Mouse (Mus musculus): ENCODE results near the gene Pgm2. TPM values are rescaled to one million over a fixed set of nuclear protein-coding genes. Genes with fewer than 3 reads are reported as not detected.

The Pgm2 gene
- polyA plus RNA-seq, 1 experiment = 40.9 TPM

- no peak overlapping the region for H3K27ac ChIP-seq (ENCODE audit: insufficient read depth, low read length)
- no peak for TF ChIP-seq EP300 (IDR thresholded peaks at IDR 0.05; ENCODE audit: insufficient read depth, low read depth, low read length)
- TF ChIP-seq POLR2A (IDR thresholded peaks at IDR 0.05; ENCODE audit: insufficient read depth, low read length) = no peak
- TF ChIP-seq CTCF (IDR thresholded peaks at IDR 0.05; ENCODE audit: low read depth, low read length) = no peak
- peak overlapping the region; percentile 9; the same call in 1 of the 2 replicates for H3K4me3 ChIP-seq (ENCODE audit: low read depth, low read length)
- no peaks in the 10 kb centered on the region for H3K4me1 ChIP-seq (ENCODE audit: control insufficient read depth, insufficient read depth, low read length)
- no peaks in the 10 kb centered on the region for H3K27me3 ChIP-seq (ENCODE audit: control insufficient read depth, insufficient read depth, low read length, poor library complexity, severe bottlenecking)
- no peaks in the 10 kb centered on the region for H3K9me3 ChIP-seq (replicated peaks; ENCODE audit: control insufficient read depth, insufficient read depth, low read length, poor library complexity, severe bottlenecking)
- H3K9ac ChIP-seq (ENCODE audit: low read depth, poor library complexity, severe bottlenecking) = no peak overlapping the region
- no peaks in the 10 kb centered on the region for H3K36me3 ChIP-seq (ENCODE audit: control insufficient read depth, insufficient read depth, low read length, poor library complexity, severe bottlenecking)
Measured at GRCm38 (mm10) chr5:64149184-64150127, 56.7 kb downstream of the Pgm2 start.

- H3K4me3 ChIP-seq (ENCODE audit: low read depth, low read length) = no peak overlapping the region
- TF ChIP-seq POLR2A (IDR thresholded peaks at IDR 0.05; ENCODE audit: insufficient read depth, low read length) (no peak), EP300 (IDR thresholded peaks at IDR 0.05; ENCODE audit: insufficient read depth, low read depth, low read length) (no peak), CTCF (IDR thresholded peaks at IDR 0.05; ENCODE audit: low read depth, low read length) (no peak)
- no peak overlapping the region for H3K27ac ChIP-seq (ENCODE audit: insufficient read depth, low read length)
- H3K9ac ChIP-seq (ENCODE audit: low read depth, poor library complexity, severe bottlenecking) = no peak overlapping the region
- no peaks in the 10 kb centered on the region for H3K4me1 ChIP-seq (ENCODE audit: control insufficient read depth, insufficient read depth, low read length)
- H3K9me3 ChIP-seq (replicated peaks; ENCODE audit: control insufficient read depth, insufficient read depth, low read length, poor library complexity, severe bottlenecking) = no peaks in the 10 kb centered on the region
- H3K27me3 ChIP-seq (ENCODE audit: control insufficient read depth, insufficient read depth, low read length, poor library complexity, severe bottlenecking) = 0 out of 2 replicates have a peak, but pooled peaks cover 1% of the 10 kb centered on the region
- H3K36me3 ChIP-seq (ENCODE audit: control insufficient read depth, insufficient read depth, low read length, poor library complexity, severe bottlenecking) = no peaks in the 10 kb centered on the region
Measured at GRCm38 (mm10) chr5:64153319-64153718, 60.6 kb downstream of the Pgm2 start.

GRCm38 (mm10) chr5:64155861-64156550 lies 63.3 kb downstream of the Pgm2 start, which contains the start of gene Tbc1d1:
Tbc1d1 (plus strand) TSS chr5:64156305.
- H3K4me3 ChIP-seq (ENCODE audit: low read depth, low read length) = no peak within 1 kb of the TSS
- no peaks in the 10 kb centered on the region for H3K9me3 ChIP-seq (replicated peaks; ENCODE audit: control insufficient read depth, insufficient read depth, low read length, poor library complexity, severe bottlenecking)
- no peak within 1 kb of the TSS for H3K27ac ChIP-seq (ENCODE audit: insufficient read depth, low read length)
- H3K9ac ChIP-seq (ENCODE audit: low read depth, poor library complexity, severe bottlenecking) = no peak within 1 kb of the TSS
- peaks cover 15% of the 10 kb centered on the region for H3K27me3 ChIP-seq (ENCODE audit: control insufficient read depth, insufficient read depth, low read length, poor library complexity, severe bottlenecking)
- no peak for TF ChIP-seq CTCF (IDR thresholded peaks at IDR 0.05; ENCODE audit: low read depth, low read length)
- TF ChIP-seq POLR2A (IDR thresholded peaks at IDR 0.05; ENCODE audit: insufficient read depth, low read length) = no peak
- no peak for TF ChIP-seq EP300 (IDR thresholded peaks at IDR 0.05; ENCODE audit: insufficient read depth, low read depth, low read length)
- H3K4me1 ChIP-seq (ENCODE audit: control insufficient read depth, insufficient read depth, low read length) = no peaks in the 10 kb centered on the region
- no peaks in the 10 kb centered on the region for H3K36me3 ChIP-seq (ENCODE audit: control insufficient read depth, insufficient read depth, low read length, poor library complexity, severe bottlenecking)

GRCm38 (mm10) chr5:64156579-64156978 lies 63.8 kb downstream of the Pgm2 start:
- Histone ChIP-seq H3K9ac (ENCODE audit: low read depth, poor library complexity, severe bottlenecking) (no peak overlapping the region), H3K9me3 (replicated peaks; ENCODE audit: control insufficient read depth, insufficient read depth, low read length, poor library complexity, severe bottlenecking) (no peaks in the 10 kb centered on the region), H3K36me3 (ENCODE audit: control insufficient read depth, insufficient read depth, low read length, poor library complexity, severe bottlenecking) (no peaks in the 10 kb centered on the region), H3K4me3 (ENCODE audit: low read depth, low read length) (no peak overlapping the region), H3K4me1 (ENCODE audit: control insufficient read depth, insufficient read depth, low read length) (no peaks in the 10 kb centered on the region), H3K27ac (ENCODE audit: insufficient read depth, low read length) (no peak overlapping the region), H3K27me3 (ENCODE audit: control insufficient read depth, insufficient read depth, low read length, poor library complexity, severe bottlenecking) (peaks cover 15% of the 10 kb centered on the region)
- TF ChIP-seq POLR2A (IDR thresholded peaks at IDR 0.05; ENCODE audit: insufficient read depth, low read length) (no peak), CTCF (IDR thresholded peaks at IDR 0.05; ENCODE audit: low read depth, low read length) (no peak), EP300 (IDR thresholded peaks at IDR 0.05; ENCODE audit: insufficient read depth, low read depth, low read length) (no peak)

- Histone ChIP-seq H3K27ac (ENCODE audit: insufficient read depth, low read length) (no peak overlapping the region), H3K4me1 (ENCODE audit: control insufficient read depth, insufficient read depth, low read length) (no peaks in the 10 kb centered on the region), H3K9ac (ENCODE audit: low read depth, poor library complexity, severe bottlenecking) (no peak overlapping the region), H3K27me3 (ENCODE audit: control insufficient read depth, insufficient read depth, low read length, poor library complexity, severe bottlenecking) (peaks cover 15% of the 10 kb centered on the region), H3K9me3 (replicated peaks; ENCODE audit: control insufficient read depth, insufficient read depth, low read length, poor library complexity, severe bottlenecking) (no peaks in the 10 kb centered on the region), H3K36me3 (ENCODE audit: control insufficient read depth, insufficient read depth, low read length, poor library complexity, severe bottlenecking) (no peaks in the 10 kb centered on the region), H3K4me3 (ENCODE audit: low read depth, low read length) (no peak overlapping the region)
- TF ChIP-seq CTCF (IDR thresholded peaks at IDR 0.05; ENCODE audit: low read depth, low read length) (no peak), EP300 (IDR thresholded peaks at IDR 0.05; ENCODE audit: insufficient read depth, low read depth, low read length) (no peak), POLR2A (IDR thresholded peaks at IDR 0.05; ENCODE audit: insufficient read depth, low read length) (no peak)
Measured at GRCm38 (mm10) chr5:64157926-64158325, 65.2 kb downstream of the Pgm2 start.
